Mouse (Mus musculus) liver, embryonic 15.5 days (tissue): ENCODE data around the gene Rgl3. TPM values are rescaled to one million over a fixed set of nuclear protein-coding genes. Genes with fewer than 3 reads are reported as not detected.
A peak's percentile ranks its signal among the peaks of the same experiment; 100 is the strongest.

Source experiments
- ATAC-seq: fragments of 200-750 bp; cut with Nextera tagmentation; 2 replicates; pipeline ENCODE4 v1.8.0; 2017; ENCODE audit warnings: moderate number of reproducible peaks, mild to moderate bottlenecking, moderate library complexity; ENCODE audit not compliant: insufficient read depth
- H3K27ac ChIP-seq: fragments of 300-500 bp; sonication (generic); replicated peaks from 2 replicates; pipeline ENCODE4 v1.5.1; 2015; ENCODE audit warnings: mild to moderate bottlenecking, inconsistent platforms
- H3K27me3 ChIP-seq: fragments of 300-500 bp; sonication (generic); 2 replicates; pipeline ENCODE4 v1.6.1; 2015; ENCODE audit warnings: mild to moderate bottlenecking, inconsistent platforms
- H3K36me3 ChIP-seq: fragments of 300-500 bp; sonication (generic); replicated peaks from 2 replicates; pipeline ENCODE4 v1.6.1; 2015; ENCODE audit warnings: moderate library complexity, mild to moderate bottlenecking, inconsistent platforms
- H3K4me1 ChIP-seq: fragments of 300-500 bp; sonication (generic); replicated peaks from 2 replicates; pipeline ENCODE4 v1.6.1; 2015; ENCODE audit warnings: inconsistent platforms
- H3K4me2 ChIP-seq: fragments of 300-500 bp; sonication (generic); 2 replicates; pipeline ENCODE4 v1.6.1; 2015; ENCODE audit warnings: moderate library complexity, mild to moderate bottlenecking, inconsistent platforms
- H3K4me3 ChIP-seq: fragments of 300-500 bp; sonication (generic); replicated peaks from 2 replicates; pipeline ENCODE4 v1.5.1; 2015; ENCODE audit warnings: mild to moderate bottlenecking, inconsistent platforms
- H3K9ac ChIP-seq: fragments of 300-500 bp; sonication (generic); 2 replicates; pipeline ENCODE4 v1.6.1; 2015; ENCODE audit warnings: moderate library complexity, mild to moderate bottlenecking, inconsistent platforms
- H3K9me3 ChIP-seq: fragments of 300-500 bp; sonication (generic); replicated peaks from 2 replicates; pipeline ENCODE4 v1.6.1; 2016; ENCODE audit warnings: inconsistent platforms
- WGBS: fragments of 180-500 bp; shearing (Covaris S2); methylation state at CpG from one replicate; pipeline ENCODE4 v1.1.7; 2015; ENCODE audit warnings: mixed read lengths; ENCODE audit not compliant: insufficient replicate concordance; 5-methylcytosine and 5-hydroxymethylcytosine counted together
- polyA plus RNA-seq: library from polyadenylated mRNA; unstranded; fragments of >200 nt; fragmentation: Nextera tagmentation; extraction: Ambion mirVana; gene quantifications from 2 replicates; pipeline ENCODE4 v1.2.1, GENCODE M21; 2015

The Rgl3 gene
- polyA plus RNA-seq, 1 experiment from 2014 or later = 0.10 TPM

DNA sequence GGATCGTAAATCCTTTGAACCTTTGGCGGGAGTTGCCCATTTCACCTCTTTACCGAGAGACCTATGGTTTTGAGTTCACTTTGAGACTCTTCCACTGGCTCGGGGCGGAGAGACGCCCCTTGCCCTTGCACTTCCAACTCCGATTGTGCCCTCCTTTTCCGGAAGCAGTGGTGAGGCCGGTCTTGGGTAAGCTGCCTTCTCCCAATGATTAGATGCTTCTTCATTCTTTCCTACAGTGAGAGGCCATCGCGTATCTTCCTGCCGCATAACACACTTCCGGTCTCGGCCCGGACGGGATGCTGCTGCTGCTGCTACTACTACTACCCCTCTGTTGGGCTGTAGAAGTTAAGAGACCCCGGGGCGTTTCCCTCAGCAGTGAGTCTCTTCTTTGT, 13.9 kb upstream of the Rgl3 start:
- Histone ChIP-seq H3K9me3 (no peaks in the 10 kb centered on the region), H3K4me3 (peak overlapping the region; percentile 74), H3K36me3 (peaks cover 41% of the 10 kb centered on the region), H3K4me1 (peaks cover 26% of the 10 kb centered on the region), H3K9ac (peak overlapping the region; percentile 65), H3K27me3 (peaks cover 33% of the 10 kb centered on the region), H3K4me2 (peak overlapping the region; percentile 88), H3K27ac (peak overlapping the region; percentile 76)
- peak; percentile 19 for ATAC-seq
- WGBS = under 1% methylated on average over 18 of the region's 18 CpGs

- peaks cover 34% of the 10 kb centered on the region for H3K36me3 ChIP-seq
- peak within 1 kb of the TSS; percentile 65 for H3K9ac ChIP-seq
- no peaks in the 10 kb centered on the region for H3K9me3 ChIP-seq
- peaks cover 40% of the 10 kb centered on the region for H3K27me3 ChIP-seq
- ATAC-seq = peak; percentile 99
- peak within 1 kb of the TSS; percentile 74 for H3K4me3 ChIP-seq
- H3K4me1 ChIP-seq = peaks cover 26% of the 10 kb centered on the region
- 6% methylated on average over 57 of the region's 57 CpGs for WGBS
- H3K4me2 ChIP-seq = peak within 1 kb of the TSS; percentile 88
- peak within 1 kb of the TSS; percentile 76 for H3K27ac ChIP-seq
Measured at GRCm38 (mm10) chr9:22002194-22003162, 13.2 kb upstream of the Rgl3 start, which contains the start of the genes Ccdc151 and Prkcsh. Gene Ccdc151 (minus strand): TSS chr9:22002634. Gene Prkcsh (plus strand): TSS chr9:22002806.

GRCm38 (mm10) chr9:22001633-22002032, 12.4 kb upstream of the Rgl3 start:
- peaks cover 26% of the 10 kb centered on the region for H3K36me3 ChIP-seq
- no peaks in the 10 kb centered on the region for H3K9me3 ChIP-seq
- H3K27ac ChIP-seq = no peak overlapping the region
- ATAC-seq = no peak
- H3K27me3 ChIP-seq = peaks cover 47% of the 10 kb centered on the region
- H3K9ac ChIP-seq = no peak overlapping the region
- H3K4me1 ChIP-seq = peaks cover 26% of the 10 kb centered on the region
- no peak overlapping the region for H3K4me3 ChIP-seq
- H3K4me2 ChIP-seq = no peak overlapping the region
- 76% methylated on average over 4 of the region's 4 CpGs for WGBS

GRCm38 (mm10) chr9:22000296-22000695, 11.1 kb upstream of the Rgl3 start:
- WGBS = 80% methylated on average over 6 of the region's 6 CpGs
- Histone ChIP-seq H3K9me3 (no peaks in the 10 kb centered on the region; the same call in 1 of the 2 replicates), H3K4me1 (peaks cover 26% of the 10 kb centered on the region), H3K27ac (no peak overlapping the region), H3K27me3 (peaks cover 49% of the 10 kb centered on the region), H3K4me3 (no peak overlapping the region), H3K4me2 (no peak overlapping the region), H3K36me3 (peaks cover 12% of the 10 kb centered on the region), H3K9ac (no peak overlapping the region)
- no peak for ATAC-seq

- H3K4me1 ChIP-seq = no peaks in the 10 kb centered on the region
- no peak overlapping the region for H3K9ac ChIP-seq
- no peak overlapping the region for H3K4me2 ChIP-seq
- H3K27ac ChIP-seq = no peak overlapping the region
- 64% methylated on average over 3 of the region's 3 CpGs for WGBS
- no peak for ATAC-seq
- H3K9me3 ChIP-seq = no peaks in the 10 kb centered on the region; the same call in 1 of the 2 replicates
- H3K36me3 ChIP-seq = no peaks in the 10 kb centered on the region
- no peak overlapping the region for H3K4me3 ChIP-seq
- H3K27me3 ChIP-seq = peaks cover 84% of the 10 kb centered on the region
Measured at GRCm38 (mm10) chr9:21996178-21996867, 7.1 kb upstream of the Rgl3 start.

DNA sequence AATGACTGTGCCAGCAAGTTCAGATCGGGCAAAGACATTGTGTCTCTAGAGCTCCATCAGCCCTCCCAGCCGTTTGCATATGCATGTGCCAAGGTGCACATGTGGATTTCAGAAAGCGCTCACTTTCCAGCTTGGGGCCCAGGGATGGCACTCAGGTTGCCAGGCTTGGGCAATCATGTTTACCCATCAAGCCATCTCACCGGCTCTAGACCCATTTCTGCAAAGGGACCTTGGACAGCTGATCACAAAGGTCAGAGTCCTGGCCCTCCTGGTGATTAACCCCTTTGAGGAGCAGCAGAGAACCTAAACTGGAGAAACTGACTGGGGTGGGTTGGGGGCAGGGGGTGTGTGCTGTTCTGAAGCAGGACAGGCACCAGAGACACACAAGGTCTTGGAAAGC, 3.0 kb upstream of the Rgl3 start:
- WGBS = 61% methylated on average over 4 of the region's 4 CpGs
- H3K27me3 ChIP-seq = peaks cover 87% of the 10 kb centered on the region
- no peak overlapping the region for H3K27ac ChIP-seq
- no peaks in the 10 kb centered on the region; the same call in 1 of the 2 replicates for H3K9me3 ChIP-seq
- H3K4me1 ChIP-seq = peaks cover 18% of the 10 kb centered on the region
- no peak overlapping the region for H3K9ac ChIP-seq
- ATAC-seq = no peak
- H3K4me3 ChIP-seq = no peak overlapping the region
- no peaks in the 10 kb centered on the region for H3K36me3 ChIP-seq
- H3K4me2 ChIP-seq = no peak overlapping the region

DNA sequence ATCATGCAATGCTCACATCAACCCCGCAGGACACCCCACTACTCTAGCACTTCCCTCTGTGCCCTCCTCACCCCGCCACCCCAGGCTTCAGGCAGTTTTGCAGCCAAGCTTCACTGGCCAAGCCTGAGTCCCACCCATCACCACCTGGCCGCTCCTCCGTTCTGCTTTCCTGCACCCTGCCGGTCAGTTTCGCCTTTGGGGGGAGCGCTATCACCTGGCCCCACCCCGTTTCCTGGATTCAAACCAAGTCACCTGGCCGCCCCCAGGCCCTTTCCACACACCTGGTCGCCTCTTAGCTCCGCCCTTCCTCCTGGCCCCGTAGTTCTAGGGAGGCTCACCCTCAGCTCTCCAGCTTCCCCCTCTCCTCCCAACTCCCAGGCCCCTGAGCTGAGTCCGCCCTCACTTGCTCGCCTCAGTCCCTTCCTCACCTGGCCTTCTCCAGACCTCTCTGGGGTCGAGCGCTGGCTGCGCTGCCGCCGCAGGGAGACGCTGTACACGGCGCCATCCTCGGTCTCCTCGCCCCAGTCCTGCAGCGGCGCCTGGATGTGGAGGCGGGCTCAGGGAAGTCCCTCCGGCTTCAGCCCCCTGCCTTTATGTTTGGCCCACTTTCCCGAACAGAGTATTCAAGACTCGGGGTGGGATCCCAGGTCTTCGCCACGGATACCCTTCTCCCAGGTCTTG, 685 bp downstream of the Rgl3 start:
- H3K4me2 ChIP-seq = peak overlapping the region; percentile 57
- no peak for ATAC-seq
- no peak overlapping the region for H3K27ac ChIP-seq
- WGBS = 3% methylated on average over 32 of the region's 32 CpGs
- no peaks in the 10 kb centered on the region for H3K9me3 ChIP-seq
- peaks cover 18% of the 10 kb centered on the region for H3K4me1 ChIP-seq
- peak overlapping the region; percentile 39 for H3K4me3 ChIP-seq
- H3K36me3 ChIP-seq = no peaks in the 10 kb centered on the region
- peaks cover 100% of the 10 kb centered on the region for H3K27me3 ChIP-seq
- H3K9ac ChIP-seq = no peak overlapping the region

DNA sequence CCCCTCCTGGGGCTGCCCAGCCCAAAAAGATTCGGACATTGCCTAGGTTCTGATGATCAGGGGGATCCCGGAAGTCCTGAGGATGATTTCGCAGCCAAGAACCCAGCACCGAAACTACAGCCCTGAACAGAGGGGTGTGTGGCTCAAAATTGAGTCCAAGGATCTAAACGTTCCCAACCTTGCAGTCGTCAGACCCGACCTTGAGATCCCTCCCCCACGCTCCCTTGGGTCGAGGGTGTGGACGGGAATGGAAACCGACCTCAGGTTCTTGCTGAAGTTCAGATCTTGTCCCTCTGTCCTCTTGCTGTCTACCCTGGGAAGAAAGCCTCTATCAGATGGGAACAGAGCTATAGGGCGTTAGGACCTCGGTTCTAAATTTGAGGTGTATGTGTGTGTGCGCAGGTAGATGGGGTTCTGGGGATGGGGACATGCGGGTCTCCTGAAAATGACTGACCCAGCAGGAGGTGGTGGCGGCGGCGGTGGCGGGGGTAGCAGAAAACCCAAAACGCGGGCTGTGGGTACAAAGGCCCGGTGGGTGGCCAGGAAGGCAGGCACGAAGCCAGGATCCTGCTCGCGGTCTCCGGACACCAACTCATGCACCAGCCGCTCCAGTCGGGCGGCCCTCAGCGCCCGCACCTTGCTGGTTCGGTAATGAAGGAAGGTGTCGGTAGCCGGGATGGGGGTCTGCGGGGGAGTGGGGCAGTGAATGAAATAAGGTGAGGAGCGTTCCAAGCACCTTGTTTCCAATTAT, 1.5 kb downstream of the Rgl3 start:
- H3K27ac ChIP-seq = no peak overlapping the region
- H3K9ac ChIP-seq = no peak overlapping the region
- H3K4me3 ChIP-seq = no peak overlapping the region
- peaks cover 18% of the 10 kb centered on the region for H3K4me1 ChIP-seq
- no peaks in the 10 kb centered on the region for H3K9me3 ChIP-seq
- no peaks in the 10 kb centered on the region for H3K36me3 ChIP-seq
- 7% methylated on average over 36 of the region's 36 CpGs for WGBS
- no peak for ATAC-seq
- H3K27me3 ChIP-seq = peaks cover 100% of the 10 kb centered on the region
- no peak overlapping the region for H3K4me2 ChIP-seq

DNA sequence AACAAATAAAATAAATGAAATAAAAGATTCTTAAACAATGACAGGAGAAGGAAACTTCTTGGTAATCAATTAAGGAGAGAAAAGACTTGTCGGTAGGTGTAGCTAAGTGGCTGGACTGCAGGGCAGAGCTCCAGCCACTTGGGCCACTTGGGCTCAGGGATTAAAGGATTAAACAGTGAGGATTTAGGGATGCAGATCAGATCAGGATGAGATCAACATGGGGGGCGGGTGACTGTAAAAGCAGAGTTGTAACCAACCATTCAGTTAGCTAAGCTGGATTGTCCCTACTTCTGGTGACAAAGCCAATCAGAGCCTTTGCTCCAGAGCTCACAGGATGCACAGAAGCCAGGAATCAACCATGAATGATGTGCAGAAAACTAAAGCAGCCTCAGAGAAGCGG, 5.3 kb downstream of the Rgl3 start:
- Histone ChIP-seq H3K36me3 (no peaks in the 10 kb centered on the region), H3K9me3 (no peaks in the 10 kb centered on the region), H3K4me1 (peaks cover 7% of the 10 kb centered on the region), H3K27ac (no peak overlapping the region), H3K4me3 (no peak overlapping the region), H3K4me2 (no peak overlapping the region), H3K27me3 (peaks cover 98% of the 10 kb centered on the region), H3K9ac (no peak overlapping the region)
- ATAC-seq = no peak
- 32% methylated on average over 3 of the region's 3 CpGs for WGBS

GRCm38 (mm10) chr9:21978398-21979128, 10.7 kb downstream of the Rgl3 start:
- Histone ChIP-seq H3K9me3 (no peaks in the 10 kb centered on the region), H3K9ac (no peak overlapping the region), H3K27me3 (peaks cover 63% of the 10 kb centered on the region), H3K4me3 (no peak overlapping the region), H3K4me2 (no peak overlapping the region), H3K36me3 (no peaks in the 10 kb centered on the region), H3K4me1 (peaks cover 4% of the 10 kb centered on the region; the same call in 1 of the 2 replicates), H3K27ac (no peak overlapping the region)
- ATAC-seq = no peak
- WGBS = 76% methylated on average over 4 of the region's 4 CpGs
